Mouse (Mus musculus) ES-E14 (cell line): ENCODE measurements around the gene E2f6.

Source experiments
- CHD2 ChIP-seq: IDR thresholded peaks from 2 replicates; pipeline ENCODE4 v1.6.1; 2014; ENCODE audit warnings: mild to moderate bottlenecking, low read depth, low read length, inconsistent platforms
- HCFC1 ChIP-seq: IDR thresholded peaks from 2 replicates; pipeline ENCODE4 v1.6.1; 2012; ENCODE audit warnings: low read length, inconsistent platforms, borderline replicate concordance; ENCODE audit not compliant: insufficient read depth
- MAFK ChIP-seq: IDR thresholded peaks from 2 replicates; pipeline ENCODE4 v1.6.1; 2014; ENCODE audit warnings: mild to moderate bottlenecking, low read depth, low read length, inconsistent platforms; ENCODE audit not compliant: insufficient read depth
- ZC3H11A ChIP-seq: IDR thresholded peaks from 2 replicates; pipeline ENCODE4 v1.6.1; 2012; ENCODE audit warnings: low read depth, mild to moderate bottlenecking, inconsistent platforms, low read length, borderline replicate concordance
- ZNF384 ChIP-seq: IDR thresholded peaks from 2 replicates; pipeline ENCODE4 v1.6.1; 2012; ENCODE audit warnings: low read depth, low read length, inconsistent platforms

- TF ChIP-seq HCFC1: no peak
- TF ChIP-seq ZNF384: no peak
- TF ChIP-seq MAFK: no peak
- no peak for TF ChIP-seq ZC3H11A
- TF ChIP-seq CHD2: no peak
These were observed 57.9 kb downstream of the E2f6 start for GRCm38 (mm10) chr12:16868618-16869017.
